Mouse (Mus musculus): ENCODE measurements around the gene Gnai3. TPM values are rescaled to one million over a fixed set of nuclear protein-coding genes. Genes with fewer than 3 reads are reported as not detected.

Gnai3 gene
- total and polyA plus RNA-seq, 2 experiments = 19.0 to 89.5 TPM

DNA sequence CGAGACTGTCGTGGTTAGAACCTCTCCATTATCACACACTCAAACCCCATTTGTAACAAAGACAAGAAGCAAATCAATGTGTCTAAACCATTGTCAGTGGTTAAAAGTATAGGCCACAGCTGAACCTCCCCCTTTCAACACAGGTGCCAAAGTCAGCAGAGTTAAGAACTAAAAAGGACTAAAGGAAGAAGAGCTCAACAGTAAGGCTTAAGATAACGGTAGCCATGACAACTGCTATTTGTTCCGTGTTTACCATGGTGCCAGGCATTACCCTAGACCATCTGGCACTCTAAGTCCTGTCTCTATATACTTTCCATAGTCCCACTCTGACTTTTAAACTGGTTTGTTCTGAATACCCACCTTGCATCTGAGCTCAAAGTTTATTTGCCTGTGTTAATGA is 33.3 kb downstream of the Gnai3 start:
- Histone ChIP-seq H3K27ac (replicated peaks; ENCODE audit: insufficient read depth, low read depth, low read length) (no peak overlapping the region), H3K9ac (ENCODE audit: low read depth, low read length) (no peak overlapping the region), H3K36me3 (ENCODE audit: control insufficient read depth, insufficient read depth, low read length) (peaks cover 31% of the 10 kb centered on the region), H3K4me1 (ENCODE audit: control insufficient read depth, insufficient read depth, low read length) (peaks cover 22% of the 10 kb centered on the region), H3K4me3 (ENCODE audit: insufficient read depth, low read depth, low read length) (no peak overlapping the region), H3K79me2 (ENCODE audit: control insufficient read depth, insufficient read depth, low read length) (no peaks in the 10 kb centered on the region), H3K27me3 (ENCODE audit: control insufficient read depth, insufficient read depth, low read length) (no peaks in the 10 kb centered on the region)
- no peak for TF ChIP-seq CTCF (IDR thresholded peaks at IDR 0.05; ENCODE audit: low read depth, low read length)
- no peak for TF ChIP-seq POLR2A (IDR thresholded peaks at IDR 0.05; ENCODE audit: extremely low read depth, insufficient read depth, low read length)
- no peak for DNase-seq (ENCODE audit: extremely low read depth, low read depth, low spot score)
- WGBS = 72% methylated on average over 4 of the region's 4 CpGs

DNA sequence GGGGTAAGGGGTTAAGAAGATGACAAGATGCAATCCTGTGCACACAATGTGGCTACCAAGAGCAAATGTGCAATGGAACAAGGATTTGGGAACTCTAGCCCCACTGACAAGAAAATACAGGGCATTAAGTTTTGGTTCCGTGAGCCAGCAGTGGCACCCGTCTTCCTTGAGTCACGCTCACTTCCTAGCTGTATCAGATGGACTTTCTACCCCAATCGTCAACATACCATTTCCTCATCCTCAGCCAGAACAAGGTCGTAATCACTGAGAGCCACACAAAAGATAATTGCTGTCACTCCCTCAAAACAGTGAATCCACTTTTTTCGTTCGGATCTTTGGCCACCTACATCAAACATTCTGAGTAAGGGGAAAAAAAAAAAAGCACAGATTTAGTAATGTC is 33.7 kb downstream of the Gnai3 start:
- Histone ChIP-seq H3K4me1 (ENCODE audit: control insufficient read depth, insufficient read depth, low read length) (peaks cover 22% of the 10 kb centered on the region), H3K4me3 (ENCODE audit: insufficient read depth, low read depth, low read length) (no peak overlapping the region), H3K27me3 (ENCODE audit: control insufficient read depth, insufficient read depth, low read length) (no peaks in the 10 kb centered on the region), H3K27ac (replicated peaks; ENCODE audit: insufficient read depth, low read depth, low read length) (no peak overlapping the region), H3K36me3 (ENCODE audit: control insufficient read depth, insufficient read depth, low read length) (peaks cover 29% of the 10 kb centered on the region), H3K9ac (ENCODE audit: low read depth, low read length) (no peak overlapping the region), H3K79me2 (ENCODE audit: control insufficient read depth, insufficient read depth, low read length) (no peaks in the 10 kb centered on the region)
- DNase-seq (ENCODE audit: extremely low read depth, low read depth, low spot score) = peak; percentile 72
- no peak for TF ChIP-seq CTCF (IDR thresholded peaks at IDR 0.05; ENCODE audit: low read depth, low read length)
- no peak for TF ChIP-seq POLR2A (IDR thresholded peaks at IDR 0.05; ENCODE audit: extremely low read depth, insufficient read depth, low read length)
- WGBS = 13% methylated on average over 7 of the region's 7 CpGs

DNA sequence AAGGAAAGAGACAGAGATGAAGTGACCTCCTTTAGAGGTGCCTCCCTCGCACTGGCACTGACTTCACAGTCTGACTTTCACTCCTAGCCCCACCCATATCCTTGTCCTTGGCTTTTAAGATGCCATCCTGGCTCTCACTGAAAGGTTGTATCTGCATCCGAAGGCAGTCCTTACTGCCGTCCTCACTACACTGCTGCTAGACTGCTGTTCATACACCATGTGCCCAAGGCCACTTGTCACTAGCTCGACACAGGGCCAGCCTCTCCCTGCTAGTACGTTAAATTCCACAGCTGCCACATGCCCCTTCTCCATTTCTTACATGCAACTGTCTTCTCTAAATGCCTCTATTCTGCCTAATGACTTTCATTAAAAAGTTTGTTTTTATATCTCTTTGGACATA is 34.6 kb downstream of the Gnai3 start:
- no peaks in the 10 kb centered on the region for H3K27me3 ChIP-seq (ENCODE audit: control insufficient read depth, insufficient read depth, low read length)
- WGBS = 85% methylated on average over 5 of the region's 5 CpGs
- peaks cover 32% of the 10 kb centered on the region for H3K36me3 ChIP-seq (ENCODE audit: control insufficient read depth, insufficient read depth, low read length)
- H3K79me2 ChIP-seq (ENCODE audit: control insufficient read depth, insufficient read depth, low read length) = no peaks in the 10 kb centered on the region
- H3K9ac ChIP-seq (ENCODE audit: low read depth, low read length) = no peak overlapping the region
- H3K4me1 ChIP-seq (ENCODE audit: control insufficient read depth, insufficient read depth, low read length) = peaks cover 22% of the 10 kb centered on the region
- DNase-seq (ENCODE audit: extremely low read depth, low read depth, low spot score) = no peak
- no peak overlapping the region for H3K4me3 ChIP-seq (ENCODE audit: insufficient read depth, low read depth, low read length)
- TF ChIP-seq POLR2A (IDR thresholded peaks at IDR 0.05; ENCODE audit: extremely low read depth, insufficient read depth, low read length) (no peak), CTCF (IDR thresholded peaks at IDR 0.05; ENCODE audit: low read depth, low read length) (no peak)
- H3K27ac ChIP-seq (replicated peaks; ENCODE audit: insufficient read depth, low read depth, low read length) = no peak overlapping the region

DNA sequence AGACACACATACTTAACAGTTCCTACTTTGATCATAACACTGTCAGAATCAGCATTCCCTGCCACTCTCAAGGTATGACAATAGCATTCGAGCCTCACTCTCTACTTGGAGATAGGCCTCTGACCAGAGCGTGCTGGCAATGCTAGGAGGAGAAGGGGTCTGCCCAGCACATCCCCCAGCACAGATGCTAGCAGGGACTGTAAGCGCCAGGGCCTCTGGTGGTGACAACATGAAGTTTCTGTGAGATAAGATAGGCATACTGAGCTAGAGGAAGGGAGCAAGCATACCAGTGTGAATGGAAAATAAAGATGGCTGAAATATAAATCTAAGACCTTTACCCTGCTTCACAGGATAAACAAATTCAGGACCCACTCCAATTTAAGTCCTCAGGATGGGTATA is 40.7 kb downstream of the Gnai3 start:
- Histone ChIP-seq H3K27me3 (ENCODE audit: control insufficient read depth, insufficient read depth, low read length) (no peaks in the 10 kb centered on the region), H3K36me3 (ENCODE audit: control insufficient read depth, insufficient read depth, low read length) (peaks cover 30% of the 10 kb centered on the region), H3K4me1 (ENCODE audit: control insufficient read depth, insufficient read depth, low read length) (no peaks in the 10 kb centered on the region), H3K27ac (replicated peaks; ENCODE audit: insufficient read depth, low read depth, low read length) (no peak overlapping the region), H3K9ac (ENCODE audit: low read depth, low read length) (no peak overlapping the region), H3K79me2 (ENCODE audit: control insufficient read depth, insufficient read depth, low read length) (no peaks in the 10 kb centered on the region), H3K4me3 (ENCODE audit: insufficient read depth, low read depth, low read length) (no peak overlapping the region)
- WGBS = 91% methylated on average over 3 of the region's 3 CpGs
- no peak for DNase-seq (ENCODE audit: extremely low read depth, low read depth, low spot score)
- TF ChIP-seq CTCF (IDR thresholded peaks at IDR 0.05; ENCODE audit: low read depth, low read length) (no peak), POLR2A (IDR thresholded peaks at IDR 0.05; ENCODE audit: extremely low read depth, insufficient read depth, low read length) (no peak)

DNA sequence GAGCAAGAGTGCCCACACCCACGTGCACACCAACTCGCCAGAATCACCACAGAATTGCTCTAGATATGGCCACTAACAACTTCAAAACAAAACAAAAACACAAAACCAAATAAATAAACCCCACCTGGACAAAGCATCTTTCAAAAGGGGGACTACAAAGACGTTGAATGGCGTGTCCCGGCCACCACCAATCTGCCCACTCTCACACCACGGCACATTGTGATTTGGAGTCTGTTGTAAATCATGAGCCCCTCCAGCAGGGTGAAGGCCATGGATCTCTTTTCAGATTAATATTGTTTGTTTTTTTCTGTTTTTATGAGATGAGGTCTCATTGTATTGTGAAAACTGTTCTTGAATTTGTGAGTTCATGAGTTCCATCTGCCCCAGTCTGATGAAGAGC is 43.9 kb downstream of the Gnai3 start:
- Histone ChIP-seq H3K9ac (ENCODE audit: low read depth, low read length) (no peak overlapping the region), H3K27ac (replicated peaks; ENCODE audit: insufficient read depth, low read depth, low read length) (no peak overlapping the region), H3K4me1 (ENCODE audit: control insufficient read depth, insufficient read depth, low read length) (no peaks in the 10 kb centered on the region), H3K4me3 (ENCODE audit: insufficient read depth, low read depth, low read length) (no peak overlapping the region), H3K36me3 (ENCODE audit: control insufficient read depth, insufficient read depth, low read length) (peaks cover 11% of the 10 kb centered on the region), H3K27me3 (ENCODE audit: control insufficient read depth, insufficient read depth, low read length) (no peaks in the 10 kb centered on the region), H3K79me2 (ENCODE audit: control insufficient read depth, insufficient read depth, low read length) (no peaks in the 10 kb centered on the region)
- no peak for TF ChIP-seq POLR2A (IDR thresholded peaks at IDR 0.05; ENCODE audit: extremely low read depth, insufficient read depth, low read length)
- no peak for TF ChIP-seq CTCF (IDR thresholded peaks at IDR 0.05; ENCODE audit: low read depth, low read length)
- WGBS = 95% methylated on average over 6 of the region's 6 CpGs
- no peak for DNase-seq (ENCODE audit: extremely low read depth, low read depth, low spot score)

DNA sequence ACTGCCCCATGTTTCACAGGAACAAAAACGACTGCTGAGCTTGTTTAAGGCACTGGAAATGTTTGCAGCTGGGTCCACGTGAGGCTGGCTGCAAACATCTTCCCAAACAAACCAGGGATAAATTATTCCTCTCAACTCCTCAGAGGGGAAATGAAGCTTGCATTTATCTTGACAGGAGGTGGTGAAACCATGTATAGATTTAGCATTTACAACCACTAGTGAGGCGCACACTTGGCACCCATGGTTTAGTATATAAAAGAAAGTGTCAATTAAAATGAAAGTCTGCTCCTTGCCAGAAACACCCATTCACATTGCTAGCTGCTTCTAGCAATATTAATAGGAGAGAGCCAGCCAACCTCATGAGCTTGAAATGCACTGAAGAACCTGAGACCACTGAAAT is 44.4 kb downstream of the Gnai3 start:
- no peaks in the 10 kb centered on the region for H3K79me2 ChIP-seq (ENCODE audit: control insufficient read depth, insufficient read depth, low read length)
- no peak overlapping the region for H3K4me3 ChIP-seq (ENCODE audit: insufficient read depth, low read depth, low read length)
- no peaks in the 10 kb centered on the region for H3K27me3 ChIP-seq (ENCODE audit: control insufficient read depth, insufficient read depth, low read length)
- H3K36me3 ChIP-seq (ENCODE audit: control insufficient read depth, insufficient read depth, low read length) = peaks cover 9% of the 10 kb centered on the region
- TF ChIP-seq POLR2A (IDR thresholded peaks at IDR 0.05; ENCODE audit: extremely low read depth, insufficient read depth, low read length) (no peak), CTCF (IDR thresholded peaks at IDR 0.05; ENCODE audit: low read depth, low read length) (no peak)
- no peak overlapping the region for H3K27ac ChIP-seq (replicated peaks; ENCODE audit: insufficient read depth, low read depth, low read length)
- no peaks in the 10 kb centered on the region for H3K4me1 ChIP-seq (ENCODE audit: control insufficient read depth, insufficient read depth, low read length)
- H3K9ac ChIP-seq (ENCODE audit: low read depth, low read length) = no peak overlapping the region
- DNase-seq (ENCODE audit: extremely low read depth, low read depth, low spot score) = no peak
- 66% methylated on average over 3 of the region's 3 CpGs for WGBS
